Mouse (Mus musculus): ENCODE results near the gene Myl4. TPM values are rescaled to one million over a fixed set of nuclear protein-coding genes. Genes with fewer than 3 reads are reported as not detected.
A peak's percentile ranks its signal among the peaks of the same experiment; 100 is the strongest.

The Myl4 gene
- total and polyA plus RNA-seq, 2 experiments from 2014 or later = 4.0 to 4.6 TPM

GRCm38 (mm10) chr11:104619084-104620022, 68.9 kb downstream of the Myl4 start:
- ATAC-seq (ENCODE audit: low FRiP score) (no peak), DNase-seq (ENCODE audit: low spot score) (peak; percentile 20)
- H3K27me3 ChIP-seq (ENCODE audit: insufficient read depth, low read length) = no peaks in the 10 kb centered on the region
- no peak for TF ChIP-seq CTCF (IDR thresholded peaks at IDR 0.05)
- H3K4me2 ChIP-seq (ENCODE audit: low read depth, low read length, poor library complexity, severe bottlenecking) = no peak overlapping the region
- no peak overlapping the region for H3K9ac ChIP-seq (replicated peaks; ENCODE audit: low read length, poor library complexity, severe bottlenecking)
- H3K36me3 ChIP-seq (ENCODE audit: insufficient read depth, low read length) = no peaks in the 10 kb centered on the region
- no peaks in the 10 kb centered on the region for H3K9me3 ChIP-seq (ENCODE audit: low read length)
- WGBS = 52% methylated on average over 13 of the region's 13 CpGs
- H3K27ac ChIP-seq (ENCODE audit: low read depth, low read length) = no peak overlapping the region
- H3K4me3 ChIP-seq (ENCODE audit: low read depth, low read length) = no peak overlapping the region
- no peaks in the 10 kb centered on the region for H3K4me1 ChIP-seq (ENCODE audit: insufficient read depth, low read length)

DNA sequence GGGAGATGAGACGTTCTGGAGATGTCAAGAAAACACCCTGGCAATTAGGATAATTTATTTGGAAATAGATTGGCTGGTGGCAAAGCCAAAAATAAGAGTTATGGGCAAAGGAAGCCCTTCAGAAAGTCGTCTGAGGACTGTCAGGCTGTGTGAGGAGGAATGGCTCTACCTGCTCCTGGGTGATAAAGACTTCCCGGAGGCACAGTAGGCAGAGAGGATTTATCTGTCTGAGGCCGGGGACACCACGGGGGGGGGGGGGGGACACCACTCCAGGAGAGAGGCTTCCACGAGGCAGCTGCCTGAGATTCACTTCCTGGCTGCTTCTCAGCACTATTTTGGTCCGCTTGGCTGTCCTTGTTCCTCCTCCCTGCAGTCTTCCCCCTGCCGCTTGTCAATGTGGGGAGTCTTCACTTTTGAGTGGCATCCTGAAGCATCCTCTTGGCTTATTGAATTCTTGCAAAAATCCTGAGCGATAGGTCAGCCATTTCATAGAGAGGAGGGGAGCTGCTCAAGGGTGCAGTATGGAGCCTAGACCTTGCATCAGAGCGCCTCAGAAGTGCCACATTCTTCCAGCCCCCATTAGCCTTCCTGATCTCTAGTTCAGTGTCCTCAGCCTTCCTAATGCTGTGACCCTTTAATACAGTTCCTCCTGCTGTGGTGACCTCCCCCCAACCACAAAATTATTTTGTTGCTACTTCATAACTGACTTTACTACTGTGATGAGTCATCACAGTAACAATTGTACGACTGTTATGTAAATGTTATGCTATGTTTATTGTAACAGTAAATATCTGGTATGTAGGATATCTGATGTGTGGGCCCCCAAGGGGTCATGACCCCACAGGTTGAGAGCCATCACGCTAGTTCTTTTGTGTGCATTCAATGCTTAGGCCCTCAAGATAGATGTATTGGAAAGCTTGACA, 71.8 kb downstream of the Myl4 start:
- Histone ChIP-seq H3K9me3 (ENCODE audit: low read length) (no peaks in the 10 kb centered on the region), H3K36me3 (ENCODE audit: insufficient read depth, low read length) (no peaks in the 10 kb centered on the region), H3K27me3 (ENCODE audit: insufficient read depth, low read length) (no peaks in the 10 kb centered on the region), H3K4me3 (ENCODE audit: low read depth, low read length) (no peak overlapping the region), H3K4me2 (ENCODE audit: low read depth, low read length, poor library complexity, severe bottlenecking) (no peak overlapping the region), H3K27ac (ENCODE audit: low read depth, low read length) (no peak overlapping the region), H3K4me1 (ENCODE audit: insufficient read depth, low read length) (no peaks in the 10 kb centered on the region), H3K9ac (replicated peaks; ENCODE audit: low read length, poor library complexity, severe bottlenecking) (no peak overlapping the region)
- ATAC-seq (ENCODE audit: low FRiP score) (no peak), DNase-seq (ENCODE audit: low spot score) (no peak)
- TF ChIP-seq CTCF (IDR thresholded peaks at IDR 0.05) = no peak
- whole genome bisulfite sequencing = 45% methylated on average over 12 of the region's 12 CpGs

DNA sequence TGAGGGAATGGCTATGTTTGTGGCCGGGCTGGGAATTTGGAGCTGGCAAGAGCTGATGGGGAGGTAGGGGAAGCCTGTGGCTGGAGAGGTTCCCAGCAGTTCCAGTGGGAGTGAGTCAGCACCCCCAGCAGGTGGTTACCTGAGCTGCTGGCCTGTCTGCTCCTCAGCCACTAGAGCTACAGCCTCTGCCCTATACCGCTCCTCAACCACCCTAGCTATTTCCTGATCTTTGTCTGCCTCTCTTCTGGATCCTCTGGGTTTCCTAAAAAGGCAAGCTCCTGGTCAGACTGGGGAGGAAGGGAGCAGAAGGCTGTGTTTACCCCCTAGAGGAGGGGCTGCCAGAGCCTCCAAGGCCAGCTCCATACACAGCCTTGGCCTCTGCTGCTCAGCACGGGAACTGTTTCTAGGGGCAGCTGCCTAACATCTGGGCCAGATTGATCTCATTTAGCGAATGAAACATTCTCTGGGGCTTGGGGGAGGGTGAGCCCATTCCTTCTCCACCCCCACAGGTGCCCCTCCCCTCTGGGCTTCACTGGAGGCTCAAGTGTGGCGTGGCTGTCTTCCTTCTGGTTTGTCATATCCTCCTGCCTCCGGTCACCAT, 74.4 kb downstream of the Myl4 start:
- Histone ChIP-seq H3K4me1 (ENCODE audit: insufficient read depth, low read length) (no peaks in the 10 kb centered on the region), H3K27me3 (ENCODE audit: insufficient read depth, low read length) (no peaks in the 10 kb centered on the region), H3K4me2 (ENCODE audit: low read depth, low read length, poor library complexity, severe bottlenecking) (no peak overlapping the region), H3K9me3 (ENCODE audit: low read length) (no peaks in the 10 kb centered on the region), H3K27ac (ENCODE audit: low read depth, low read length) (no peak overlapping the region), H3K36me3 (ENCODE audit: insufficient read depth, low read length) (no peaks in the 10 kb centered on the region), H3K9ac (replicated peaks; ENCODE audit: low read length, poor library complexity, severe bottlenecking) (no peak overlapping the region), H3K4me3 (ENCODE audit: low read depth, low read length) (no peak overlapping the region)
- DNase-seq (ENCODE audit: low spot score) = no peak
- no peak for TF ChIP-seq CTCF (IDR thresholded peaks at IDR 0.05)
- ATAC-seq (ENCODE audit: low FRiP score) = no peak
- WGBS = 58% methylated on average over 6 of the region's 6 CpGs

DNA sequence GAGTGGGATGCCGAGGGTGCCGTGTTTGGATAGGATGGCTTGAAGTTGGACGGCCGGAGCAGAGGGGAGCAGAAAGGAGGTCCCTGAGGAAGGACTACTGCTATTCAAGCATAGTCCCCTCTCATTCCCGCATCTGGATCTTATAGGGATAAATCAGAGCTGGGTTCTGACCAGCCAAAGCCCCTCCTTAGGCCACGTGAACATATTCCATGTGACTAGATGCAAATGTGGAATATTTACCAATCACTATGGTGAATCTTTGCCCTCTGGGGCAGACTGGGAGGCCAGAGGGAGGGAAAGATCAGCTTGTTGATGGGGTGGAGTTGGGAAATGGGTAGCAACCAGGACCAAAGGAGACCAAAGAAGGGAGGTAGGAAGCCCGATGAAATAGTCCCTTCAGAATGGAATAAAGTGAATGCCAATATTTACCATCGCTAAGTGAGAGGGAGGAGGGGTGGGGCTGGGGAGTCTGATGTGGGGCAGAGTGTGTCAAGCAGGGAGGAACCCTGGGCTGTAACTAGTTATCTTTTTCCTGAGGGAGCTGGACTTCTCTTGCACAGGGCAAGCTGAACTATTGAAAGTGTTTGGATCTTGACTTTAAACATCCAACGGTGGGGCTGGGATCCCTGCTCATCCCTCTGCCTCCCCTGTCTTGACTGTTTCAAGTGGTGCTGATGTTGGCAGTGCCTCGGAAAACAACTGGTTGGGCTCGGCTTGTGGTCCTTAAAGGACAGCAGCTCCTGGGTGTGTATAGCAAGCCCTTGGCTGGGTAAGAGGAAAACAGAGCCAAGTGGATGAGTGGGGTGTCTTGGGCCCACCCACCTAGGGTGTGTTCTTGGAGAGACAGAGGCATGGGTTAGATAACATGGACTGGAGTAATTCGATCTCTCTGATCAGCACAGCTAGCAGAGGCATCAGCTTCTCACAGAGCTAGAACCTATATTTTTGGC, 75.3 kb downstream of the Myl4 start:
- no peak overlapping the region for H3K4me2 ChIP-seq (ENCODE audit: low read depth, low read length, poor library complexity, severe bottlenecking)
- TF ChIP-seq CTCF (IDR thresholded peaks at IDR 0.05) = no peak
- H3K27ac ChIP-seq (ENCODE audit: low read depth, low read length) = no peak overlapping the region
- WGBS = 44% methylated on average over 12 of the region's 12 CpGs
- no peaks in the 10 kb centered on the region for H3K4me1 ChIP-seq (ENCODE audit: insufficient read depth, low read length)
- H3K27me3 ChIP-seq (ENCODE audit: insufficient read depth, low read length) = no peaks in the 10 kb centered on the region
- DNase-seq (ENCODE audit: low spot score) (peak; percentile 74), ATAC-seq (ENCODE audit: low FRiP score) (no peak)
- no peak overlapping the region for H3K4me3 ChIP-seq (ENCODE audit: low read depth, low read length)
- H3K9me3 ChIP-seq (ENCODE audit: low read length) = no peaks in the 10 kb centered on the region
- H3K36me3 ChIP-seq (ENCODE audit: insufficient read depth, low read length) = no peaks in the 10 kb centered on the region
- no peak overlapping the region for H3K9ac ChIP-seq (replicated peaks; ENCODE audit: low read length, poor library complexity, severe bottlenecking)

- no peaks in the 10 kb centered on the region for H3K9me3 ChIP-seq (ENCODE audit: low read length)
- ATAC-seq (ENCODE audit: low FRiP score) (no peak), DNase-seq (ENCODE audit: low spot score) (no peak)
- H3K9ac ChIP-seq (replicated peaks; ENCODE audit: low read length, poor library complexity, severe bottlenecking) = no peak overlapping the region
- no peak overlapping the region for H3K4me3 ChIP-seq (ENCODE audit: low read depth, low read length)
- no peak for TF ChIP-seq CTCF (IDR thresholded peaks at IDR 0.05)
- no peak overlapping the region for H3K4me2 ChIP-seq (ENCODE audit: low read depth, low read length, poor library complexity, severe bottlenecking)
- no peaks in the 10 kb centered on the region for H3K36me3 ChIP-seq (ENCODE audit: insufficient read depth, low read length)
- H3K27me3 ChIP-seq (ENCODE audit: insufficient read depth, low read length) = no peaks in the 10 kb centered on the region
- no peaks in the 10 kb centered on the region for H3K4me1 ChIP-seq (ENCODE audit: insufficient read depth, low read length)
- no peak overlapping the region for H3K27ac ChIP-seq (ENCODE audit: low read depth, low read length)
Measured at GRCm38 (mm10) chr11:104626635-104627034, 76.2 kb downstream of the Myl4 start.
